Mouse (Mus musculus) ES-E14 (cell line): ENCODE measurements around the gene 2410015M20Rik. TPM values are rescaled to one million over a fixed set of nuclear protein-coding genes. Genes with fewer than 3 reads are reported as not detected.

ENCODE experiments used
- DNase-seq: peaks from one replicate; pipeline ENCODE4 v3.0.0-alpha.2; 2013; ENCODE audit warnings: low read depth, low spot score
- H3K27ac ChIP-seq: 2 replicates; pipeline ENCODE4 v1.5.1; 2012; ENCODE audit warnings: low read depth, mild to moderate bottlenecking, low read length, moderate library complexity, mixed read lengths; ENCODE audit not compliant: poor library complexity, insufficient read depth, severe bottlenecking
- H3K36me3 ChIP-seq: 2 replicates; pipeline ENCODE4 v1.6.1; 2012; ENCODE audit warnings: mild to moderate bottlenecking, low read length, moderate library complexity, mixed read lengths; ENCODE audit not compliant: control insufficient read depth, poor library complexity, insufficient read depth, severe bottlenecking
- H3K4me1 ChIP-seq, 2 experiments: fragments of 150-350 bp in 1 of 2; sonication (generic) in 1 of 2; 2 replicates each; pipeline ENCODE4 v1.6.1; 2012; ENCODE audit warnings: low read length in 2 of 2, mild to moderate bottlenecking in 1 of 2, mixed read lengths in 1 of 2; ENCODE audit not compliant: control insufficient read depth in 2 of 2, insufficient read depth in 2 of 2, poor library complexity in 1 of 2
- H3K4me3 ChIP-seq, 2 experiments: fragments of 150-350 bp in 1 of 2; sonication (generic) in 1 of 2; 2 replicates each; pipeline ENCODE4 v1.5.1; 2012; ENCODE audit warnings: low read length in 2 of 2, low read depth in 1 of 2, mild to moderate bottlenecking in 1 of 2, mixed read lengths in 1 of 2; ENCODE audit not compliant: insufficient read depth in 1 of 2, poor library complexity in 1 of 2, severe bottlenecking in 1 of 2
- H3K9ac ChIP-seq: 2 replicates; pipeline ENCODE4 v1.6.1; 2012; ENCODE audit warnings: low read depth, mild to moderate bottlenecking, low read length, mixed read lengths; ENCODE audit not compliant: poor library complexity, insufficient read depth, severe bottlenecking
- H3K9me3 ChIP-seq: fragments of 150-350 bp; sonication (generic); 2 replicates; pipeline ENCODE4 v1.6.1; 2012; ENCODE audit warnings: low read depth, mild to moderate bottlenecking, low read length; ENCODE audit not compliant: control insufficient read depth, insufficient read depth
- CHD2 ChIP-seq: IDR thresholded peaks from 2 replicates; pipeline ENCODE4 v1.6.1; 2014; ENCODE audit warnings: mild to moderate bottlenecking, low read depth, low read length, inconsistent platforms
- HCFC1 ChIP-seq: IDR thresholded peaks from 2 replicates; pipeline ENCODE4 v1.6.1; 2012; ENCODE audit warnings: low read length, inconsistent platforms, borderline replicate concordance; ENCODE audit not compliant: insufficient read depth
- MAFK ChIP-seq: IDR thresholded peaks from 2 replicates; pipeline ENCODE4 v1.6.1; 2014; ENCODE audit warnings: mild to moderate bottlenecking, low read depth, low read length, inconsistent platforms; ENCODE audit not compliant: insufficient read depth
- ZC3H11A ChIP-seq: IDR thresholded peaks from 2 replicates; pipeline ENCODE4 v1.6.1; 2012; ENCODE audit warnings: low read depth, mild to moderate bottlenecking, inconsistent platforms, low read length, borderline replicate concordance
- ZNF384 ChIP-seq: IDR thresholded peaks from 2 replicates; pipeline ENCODE4 v1.6.1; 2012; ENCODE audit warnings: low read depth, low read length, inconsistent platforms
- in situ Hi-C, 2 experiments: fragments of 600-800 bp; cut with MboI; formaldehyde crosslinking; loops; one replicate each; pipeline ENCODE4 v1.15.1; 2025; ENCODE audit warnings: low sequenced_read_pairs in 2 of 2, inconsistent platforms in 1 of 2; ENCODE audit not compliant: unreplicated experiment in 2 of 2
- total RNA-seq: library from RNA; depleted of rRNA; stranded (reverse); fragments of 300-350 nt; gene quantifications from 2 replicates; pipeline ENCODE4 v1.2.3, GENCODE M21; 2012

2410015M20Rik gene
- total RNA-seq, 1 experiment: 236 TPM

DNA sequence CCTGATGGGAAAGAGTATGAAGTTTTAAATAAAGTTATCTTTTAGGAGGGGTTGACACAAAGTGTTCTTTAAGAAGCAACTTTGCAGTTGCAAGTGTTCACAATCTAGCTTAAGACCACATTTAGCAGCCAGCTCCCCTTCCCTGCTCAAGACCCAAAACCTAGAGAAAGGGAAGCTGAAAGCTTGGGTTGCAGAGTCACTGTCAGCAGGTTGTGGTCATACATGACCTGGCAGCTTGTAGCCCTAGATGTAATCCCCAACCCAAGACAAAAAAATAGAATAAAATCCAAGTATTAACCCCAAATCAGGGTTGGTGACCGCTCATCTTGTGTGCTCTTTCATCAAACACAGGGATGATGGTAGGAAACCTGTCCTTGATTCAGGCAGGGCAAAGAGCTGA, 26.5 kb downstream of the 2410015M20Rik start:
- peaks cover 49% of the 10 kb centered on the region for H3K36me3 ChIP-seq
- H3K27ac ChIP-seq: no peak overlapping the region
- peak overlapping the region; percentile 99; the same call in 1 of the 2 replicates for H3K9ac ChIP-seq
- in situ Hi-C loops: no loop called here
- peaks cover 2 to 9% of the 10 kb centered on the region in 2 experiments; a peak in 3 of 4 replicates for H3K4me1 ChIP-seq
- H3K9me3 ChIP-seq: no peaks in the 10 kb centered on the region
- DNase-seq: no peak
- H3K4me3 ChIP-seq: peak overlapping the region; percentile 92 to 96
- no peak for TF ChIP-seq CHD2

DNA sequence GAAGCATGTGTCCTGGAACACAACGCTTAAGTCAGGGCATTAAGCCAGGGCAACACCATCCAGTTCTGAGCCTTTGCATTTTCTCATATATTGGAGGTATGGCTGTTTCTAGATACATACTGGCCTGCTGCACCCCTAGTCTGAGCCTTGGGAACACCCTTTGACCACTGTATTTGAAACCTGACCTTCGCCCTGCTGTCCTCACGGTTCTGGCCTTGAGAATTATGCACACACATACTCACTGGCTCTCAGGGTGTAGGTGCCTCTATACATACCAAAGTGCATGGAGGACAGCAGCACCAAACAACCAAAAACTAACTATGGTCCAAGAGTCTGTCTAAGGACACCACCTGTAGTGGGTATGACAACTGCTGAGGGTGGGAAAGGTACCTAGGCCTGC, 36.6 kb downstream of the 2410015M20Rik start:
- Histone ChIP-seq H3K27ac (no peak overlapping the region), H3K9ac (no peak overlapping the region), H3K36me3 (peaks cover 85% of the 10 kb centered on the region), H3K4me3 (no peak overlapping the region), H3K9me3 (no peaks in the 10 kb centered on the region), H3K4me1 (no peaks in the 10 kb centered on the region)
- no peak for DNase-seq
- in situ Hi-C loops: no loop called here
- TF ChIP-seq MAFK: no peak
- no peak for TF ChIP-seq HCFC1
- no peak for TF ChIP-seq ZC3H11A
- no peak for TF ChIP-seq ZNF384
- no peak for TF ChIP-seq CHD2

DNA sequence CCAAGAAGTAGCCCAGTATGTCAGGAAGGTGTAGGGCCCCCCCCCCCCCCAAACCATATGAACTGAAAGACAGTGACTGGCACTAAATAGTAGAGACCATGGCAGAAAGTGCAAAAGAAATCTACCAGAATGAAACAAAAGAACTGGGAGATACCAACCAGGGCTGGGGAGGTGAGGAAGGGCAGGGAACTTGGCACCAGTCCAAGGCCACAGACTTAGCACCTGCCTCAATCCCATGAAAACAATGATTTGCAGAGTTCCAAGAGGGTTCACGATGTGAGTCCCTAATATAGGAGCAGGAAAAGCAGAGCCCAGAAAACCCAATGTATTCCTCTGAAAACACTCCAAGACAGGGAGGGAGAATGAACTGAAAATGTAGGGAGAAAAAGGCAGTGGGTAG, 37.4 kb downstream of the 2410015M20Rik start:
- no peak for DNase-seq
- H3K4me3 ChIP-seq: no peak overlapping the region
- H3K27ac ChIP-seq: no peak overlapping the region
- H3K36me3 ChIP-seq: peaks cover 85% of the 10 kb centered on the region
- TF ChIP-seq MAFK (no peak), HCFC1 (no peak), ZC3H11A (no peak), ZNF384 (no peak), CHD2 (no peak)
- in situ Hi-C loops: no loop called here
- no peaks in the 10 kb centered on the region for H3K9me3 ChIP-seq
- H3K9ac ChIP-seq: no peak overlapping the region
- peaks cover 0 to 3% of the 10 kb centered on the region in 2 experiments; a peak in 1 of 4 replicates for H3K4me1 ChIP-seq

DNA sequence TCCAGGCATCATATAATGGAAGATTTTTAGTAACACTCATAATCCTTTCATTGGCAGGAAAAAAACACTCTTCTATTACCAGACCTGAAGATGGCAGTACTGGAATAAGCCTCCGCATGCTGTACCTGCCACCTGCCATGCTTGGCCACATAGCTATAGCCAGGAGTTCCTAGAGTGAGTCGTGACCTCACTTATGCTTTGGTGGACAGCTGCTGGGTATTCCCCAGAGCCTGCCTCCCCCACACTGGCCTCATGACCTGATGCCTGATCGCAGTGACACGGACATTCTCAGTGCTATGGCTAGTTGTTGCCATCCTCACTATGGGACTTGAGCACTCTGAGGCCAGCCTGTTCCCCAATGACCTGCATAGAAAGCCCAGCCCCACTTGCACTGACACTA, 39.3 kb downstream of the 2410015M20Rik start:
- peaks cover 89% of the 10 kb centered on the region for H3K36me3 ChIP-seq
- H3K4me3 ChIP-seq: no peak overlapping the region
- no peak overlapping the region for H3K27ac ChIP-seq
- no peak for DNase-seq
- H3K9me3 ChIP-seq: no peaks in the 10 kb centered on the region
- TF ChIP-seq MAFK: no peak
- TF ChIP-seq ZC3H11A: no peak
- no peak for TF ChIP-seq ZNF384
- no peak for TF ChIP-seq CHD2
- TF ChIP-seq HCFC1: no peak
- in situ Hi-C loops: no loop called here
- H3K4me1 ChIP-seq: peaks cover 0 to 3% of the 10 kb centered on the region in 2 experiments; a peak in 1 of 4 replicates
- H3K9ac ChIP-seq: no peak overlapping the region

DNA sequence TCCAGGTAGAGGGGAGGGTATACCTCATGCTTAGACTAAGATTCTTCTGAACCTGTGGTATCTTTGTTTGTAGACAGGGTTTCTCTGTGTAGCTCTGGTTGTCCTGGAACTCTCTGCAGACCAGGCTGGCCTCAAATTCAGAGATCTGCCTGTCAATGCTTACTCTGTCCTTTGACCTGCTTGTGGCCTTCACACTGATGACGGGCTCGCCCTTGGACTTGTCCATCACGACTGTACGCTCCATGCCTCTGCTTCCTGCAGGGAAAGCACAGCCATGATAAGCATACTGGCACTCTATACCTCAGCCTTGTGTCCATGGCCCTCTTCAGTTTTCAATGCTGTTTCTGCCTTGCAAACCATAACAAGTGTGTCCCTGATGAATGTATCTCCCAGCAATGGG, 42.2 kb downstream of the 2410015M20Rik start:
- Histone ChIP-seq H3K4me3 (no peak overlapping the region), H3K36me3 (peaks cover 92% of the 10 kb centered on the region), H3K4me1 (peaks cover 0 to 3% of the 10 kb centered on the region in 2 experiments; a peak in 1 of 4 replicates), H3K9ac (no peak overlapping the region), H3K27ac (no peak overlapping the region), H3K9me3 (no peaks in the 10 kb centered on the region)
- DNase-seq: no peak
- in situ Hi-C loops: no loop called here
- TF ChIP-seq CHD2 (no peak), ZC3H11A (no peak), MAFK (no peak)
